Mouse (Mus musculus): ENCODE results near the gene Map4k4. TPM values are rescaled to one million over a fixed set of nuclear protein-coding genes. Genes with fewer than 3 reads are reported as not detected.

The Map4k4 gene
- 111 and 112 TPM in 2 replicates for polyA plus RNA-seq (2012; rRNA removed)

GRCm38 (mm10) chr1:39900181-39901005 lies at the start of gene Map4k4:
Gene Map4k4, plus strand, starts transcription at chr1:39900913.
- H3K4me1 ChIP-seq (ENCODE audit: control insufficient read depth, insufficient read depth, low read length) = peaks cover 5% of the 10 kb centered on the region
- H3K27ac ChIP-seq (ENCODE audit: insufficient read depth, low read length) = peak within 1 kb of the TSS; percentile 96
- peak within 1 kb of the TSS; percentile 79 for H3K4me3 ChIP-seq (ENCODE audit: insufficient read depth, low read length)
- TF ChIP-seq POLR2A (IDR thresholded peaks at IDR 0.05; ENCODE audit: extremely low read depth, insufficient read depth, low read length) (no peak), CTCF (IDR thresholded peaks at IDR 0.05; ENCODE audit: extremely low read depth, insufficient read depth, low read length) (no peak)

GRCm38 (mm10) chr1:39855949-39856348 lies 44.8 kb upstream of the Map4k4 start:
- no peak overlapping the region for H3K27ac ChIP-seq (ENCODE audit: insufficient read depth, low read length)
- TF ChIP-seq CTCF (IDR thresholded peaks at IDR 0.05; ENCODE audit: extremely low read depth, insufficient read depth, low read length) = no peak
- no peak for TF ChIP-seq POLR2A (IDR thresholded peaks at IDR 0.05; ENCODE audit: extremely low read depth, insufficient read depth, low read length)

GRCm38 (mm10) chr1:39856795-39857447 lies 43.8 kb upstream of the Map4k4 start:
- TF ChIP-seq POLR2A (IDR thresholded peaks at IDR 0.05; ENCODE audit: extremely low read depth, insufficient read depth, low read length) (no peak), CTCF (IDR thresholded peaks at IDR 0.05; ENCODE audit: extremely low read depth, insufficient read depth, low read length) (no peak)
- Histone ChIP-seq H3K4me3 (ENCODE audit: insufficient read depth, low read length) (no peak overlapping the region), H3K27ac (ENCODE audit: insufficient read depth, low read length) (no peak overlapping the region), H3K4me1 (ENCODE audit: control insufficient read depth, insufficient read depth, low read length) (no peaks in the 10 kb centered on the region)

More at GRCm38 (mm10) chr1:39855949-39856348, 44.8 kb upstream of the Map4k4 start:
- Histone ChIP-seq H3K4me3 (ENCODE audit: insufficient read depth, low read length) (no peak overlapping the region), H3K4me1 (ENCODE audit: control insufficient read depth, insufficient read depth, low read length) (no peaks in the 10 kb centered on the region)

GRCm38 (mm10) chr1:39857448-39857820 lies 43.3 kb upstream of the Map4k4 start:
- TF ChIP-seq POLR2A (IDR thresholded peaks at IDR 0.05; ENCODE audit: extremely low read depth, insufficient read depth, low read length) (no peak), CTCF (IDR thresholded peaks at IDR 0.05; ENCODE audit: extremely low read depth, insufficient read depth, low read length) (no peak)
- H3K4me1 ChIP-seq (ENCODE audit: control insufficient read depth, insufficient read depth, low read length) = no peaks in the 10 kb centered on the region
- no peak overlapping the region for H3K4me3 ChIP-seq (ENCODE audit: insufficient read depth, low read length)
- H3K27ac ChIP-seq (ENCODE audit: insufficient read depth, low read length) = no peak overlapping the region

GRCm38 (mm10) chr1:39859213-39859612 lies 41.5 kb upstream of the Map4k4 start:
- Histone ChIP-seq H3K4me1 (ENCODE audit: control insufficient read depth, insufficient read depth, low read length) (no peaks in the 10 kb centered on the region), H3K27ac (ENCODE audit: insufficient read depth, low read length) (no peak overlapping the region), H3K4me3 (ENCODE audit: insufficient read depth, low read length) (no peak overlapping the region)
- TF ChIP-seq POLR2A (IDR thresholded peaks at IDR 0.05; ENCODE audit: extremely low read depth, insufficient read depth, low read length) (no peak), CTCF (IDR thresholded peaks at IDR 0.05; ENCODE audit: extremely low read depth, insufficient read depth, low read length) (no peak)

GRCm38 (mm10) chr1:39866367-39867141 lies 34.2 kb upstream of the Map4k4 start:
- TF ChIP-seq CTCF (IDR thresholded peaks at IDR 0.05; ENCODE audit: extremely low read depth, insufficient read depth, low read length) (no peak), POLR2A (IDR thresholded peaks at IDR 0.05; ENCODE audit: extremely low read depth, insufficient read depth, low read length) (no peak)
- Histone ChIP-seq H3K4me3 (ENCODE audit: insufficient read depth, low read length) (no peak overlapping the region), H3K4me1 (ENCODE audit: control insufficient read depth, insufficient read depth, low read length) (no peaks in the 10 kb centered on the region), H3K27ac (ENCODE audit: insufficient read depth, low read length) (no peak overlapping the region)

GRCm38 (mm10) chr1:39867142-39867525 lies 33.6 kb upstream of the Map4k4 start:
- TF ChIP-seq CTCF (IDR thresholded peaks at IDR 0.05; ENCODE audit: extremely low read depth, insufficient read depth, low read length) (no peak), POLR2A (IDR thresholded peaks at IDR 0.05; ENCODE audit: extremely low read depth, insufficient read depth, low read length) (no peak)
- Histone ChIP-seq H3K4me3 (ENCODE audit: insufficient read depth, low read length) (no peak overlapping the region), H3K27ac (ENCODE audit: insufficient read depth, low read length) (no peak overlapping the region), H3K4me1 (ENCODE audit: control insufficient read depth, insufficient read depth, low read length) (no peaks in the 10 kb centered on the region)

GRCm38 (mm10) chr1:39867966-39868593 lies 32.6 kb upstream of the Map4k4 start:
- no peaks in the 10 kb centered on the region for H3K4me1 ChIP-seq (ENCODE audit: control insufficient read depth, insufficient read depth, low read length)
- H3K27ac ChIP-seq (ENCODE audit: insufficient read depth, low read length) = no peak overlapping the region
- no peak for TF ChIP-seq CTCF (IDR thresholded peaks at IDR 0.05; ENCODE audit: extremely low read depth, insufficient read depth, low read length)
- no peak for TF ChIP-seq POLR2A (IDR thresholded peaks at IDR 0.05; ENCODE audit: extremely low read depth, insufficient read depth, low read length)
- H3K4me3 ChIP-seq (ENCODE audit: insufficient read depth, low read length) = no peak overlapping the region
